Mouse (Mus musculus): ENCODE measurements at regions not wholly inside any gene's neighbourhood (a gene's known extent, or its start where the extent isn't known, plus 50 kb on each side); places are given as distances from the start of the nearest gene placed in this dataset.

GRCm38 (mm10) chr16:29871395-29871794 is 192.8 kb upstream of the Hes1 start:
- Histone ChIP-seq H3ac (ENCODE audit: control insufficient read depth, insufficient read length) (no peak overlapping the region), H3K4me3 (no peak overlapping the region), H3K27me3 (ENCODE audit: control insufficient read depth, insufficient read depth, insufficient read length) (no peaks in the 10 kb centered on the region), H3K4me2 (ENCODE audit: low read depth) (no peak overlapping the region), H3K36me3 (ENCODE audit: control insufficient read depth, insufficient read depth) (no peaks in the 10 kb centered on the region), H3K79me2 (ENCODE audit: control insufficient read depth, insufficient read depth) (no peaks in the 10 kb centered on the region)
- TF ChIP-seq MYOD1 (IDR thresholded peaks at IDR 0.05; ENCODE audit: control insufficient read depth in 1 of 3, insufficient read length in 2 of 3, low read depth in 2 of 3), result no peak
- no peak for TF ChIP-seq TCF12 (IDR thresholded peaks at IDR 0.05; ENCODE audit: insufficient read depth, poor library complexity, severe bottlenecking)
- no peak for TF ChIP-seq E2F4 (IDR thresholded peaks at IDR 0.05; ENCODE audit: insufficient read depth)
- no peak for TF ChIP-seq TCF3 (IDR thresholded peaks at IDR 0.05; ENCODE audit: insufficient read length, low read depth)
- no peak for TF ChIP-seq CEBPB (IDR thresholded peaks at IDR 0.05; ENCODE audit: insufficient read depth, poor library complexity, severe bottlenecking)
- no peak for TF ChIP-seq MAX (IDR thresholded peaks at IDR 0.05; ENCODE audit: low read depth)
- TF ChIP-seq SRF (IDR thresholded peaks at IDR 0.05; ENCODE audit: control insufficient read depth, insufficient read length, low read depth), result no peak
- no peak for TF ChIP-seq POLR2A (IDR thresholded peaks at IDR 0.05; ENCODE audit: insufficient read length, low read depth)
- no peak for TF ChIP-seq MYOG (IDR thresholded peaks at IDR 0.05; ENCODE audit: control insufficient read depth in 1 of 3, insufficient read depth in 1 of 3, insufficient read length in 2 of 3, low read depth in 2 of 3)
- TF ChIP-seq REST (IDR thresholded peaks at IDR 0.05; ENCODE audit: insufficient read depth, insufficient read length), result no peak
- TF ChIP-seq POLR2AphosphoS2 (IDR thresholded peaks at IDR 0.05; ENCODE audit: insufficient read length, low read depth), result no peak
- no peak for TF ChIP-seq USF1 (IDR thresholded peaks at IDR 0.05; ENCODE audit: low read depth)

- H3K36me3 ChIP-seq (ENCODE audit: control insufficient read depth, insufficient read depth), result no peaks in the 10 kb centered on the region
- no peaks in the 10 kb centered on the region for H3K27me3 ChIP-seq (ENCODE audit: control insufficient read depth, insufficient read depth, insufficient read length)
- H3K4me2 ChIP-seq (ENCODE audit: low read depth), result no peak overlapping the region
- TF ChIP-seq CEBPB (IDR thresholded peaks at IDR 0.05; ENCODE audit: insufficient read depth, poor library complexity, severe bottlenecking) (no peak), REST (IDR thresholded peaks at IDR 0.05; ENCODE audit: insufficient read depth, insufficient read length) (no peak), TCF3 (IDR thresholded peaks at IDR 0.05; ENCODE audit: insufficient read length, low read depth) (no peak), MYOG (IDR thresholded peaks at IDR 0.05; ENCODE audit: control insufficient read depth in 1 of 3, insufficient read depth in 1 of 3, insufficient read length in 2 of 3, low read depth in 2 of 3) (no peak), TCF12 (IDR thresholded peaks at IDR 0.05; ENCODE audit: insufficient read depth, poor library complexity, severe bottlenecking) (no peak), POLR2A (IDR thresholded peaks at IDR 0.05; ENCODE audit: insufficient read length, low read depth) (no peak), USF1 (IDR thresholded peaks at IDR 0.05; ENCODE audit: low read depth) (no peak), SRF (IDR thresholded peaks at IDR 0.05; ENCODE audit: control insufficient read depth, insufficient read length, low read depth) (no peak), POLR2AphosphoS2 (IDR thresholded peaks at IDR 0.05; ENCODE audit: insufficient read length, low read depth) (no peak)
- no peak overlapping the region for H3K4me3 ChIP-seq
- no peaks in the 10 kb centered on the region for H3K79me2 ChIP-seq (ENCODE audit: control insufficient read depth, insufficient read depth)
- H3ac ChIP-seq (ENCODE audit: control insufficient read depth, insufficient read length), result no peak overlapping the region
Measured at GRCm38 (mm10) chr16:29876196-29876595, 188.0 kb upstream of the Hes1 start.

- Histone ChIP-seq H3K27me3 (ENCODE audit: control insufficient read depth, insufficient read depth, insufficient read length) (no peaks in the 10 kb centered on the region), H3ac (ENCODE audit: control insufficient read depth, insufficient read length) (no peak overlapping the region), H3K4me3 (no peak overlapping the region), H3K36me3 (ENCODE audit: control insufficient read depth, insufficient read depth) (no peaks in the 10 kb centered on the region), H3K4me2 (ENCODE audit: low read depth) (no peak overlapping the region), H3K79me2 (ENCODE audit: control insufficient read depth, insufficient read depth) (no peaks in the 10 kb centered on the region)
- TF ChIP-seq POLR2A (IDR thresholded peaks at IDR 0.05; ENCODE audit: insufficient read length, low read depth) (no peak), USF1 (IDR thresholded peaks at IDR 0.05; ENCODE audit: low read depth) (no peak), MYOD1 (IDR thresholded peaks at IDR 0.05; ENCODE audit: control insufficient read depth in 1 of 3, insufficient read length in 2 of 3, low read depth in 2 of 3) (peak in 2 of 3 experiments; percentile 46 to 55), CEBPB (IDR thresholded peaks at IDR 0.05; ENCODE audit: insufficient read depth, poor library complexity, severe bottlenecking) (no peak), POLR2AphosphoS2 (IDR thresholded peaks at IDR 0.05; ENCODE audit: insufficient read length, low read depth) (no peak), MYOG (IDR thresholded peaks at IDR 0.05; ENCODE audit: control insufficient read depth in 1 of 3, insufficient read depth in 1 of 3, insufficient read length in 2 of 3, low read depth in 2 of 3) (peak in 1 of 3 experiments; percentile 28), REST (IDR thresholded peaks at IDR 0.05; ENCODE audit: insufficient read depth, insufficient read length) (no peak)
Measured at GRCm38 (mm10) chr16:29877372-29878123, 186.6 kb upstream of the Hes1 start.

DNA sequence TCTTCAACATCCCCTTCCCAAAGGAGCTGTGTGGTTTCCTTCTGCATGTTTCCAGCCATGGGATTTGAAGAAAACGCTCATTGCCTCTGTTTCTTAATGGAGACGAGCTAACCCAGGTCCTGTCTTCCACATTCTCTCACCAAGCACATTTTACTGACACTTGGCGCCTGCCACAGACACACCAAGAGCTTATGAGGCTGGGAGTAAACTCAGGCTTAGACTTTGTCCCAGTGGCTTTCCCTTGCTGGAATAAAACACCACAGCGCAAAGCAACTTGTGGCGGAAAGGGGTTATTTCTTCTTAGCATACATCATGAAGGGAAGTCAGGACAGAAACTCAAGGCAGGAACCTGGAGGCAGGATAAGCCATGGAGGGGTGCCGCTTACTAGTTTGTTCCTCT is 184.5 kb upstream of the Hes1 start:
- no peaks in the 10 kb centered on the region for H3K27me3 ChIP-seq (ENCODE audit: control insufficient read depth, insufficient read depth, insufficient read length)
- H3K79me2 ChIP-seq (ENCODE audit: control insufficient read depth, insufficient read depth), result no peaks in the 10 kb centered on the region
- no peak overlapping the region for H3K4me2 ChIP-seq (ENCODE audit: low read depth)
- H3K4me3 ChIP-seq, result no peak overlapping the region
- TF ChIP-seq MYOD1 (IDR thresholded peaks at IDR 0.05; ENCODE audit: control insufficient read depth in 1 of 3, insufficient read length in 2 of 3, low read depth in 2 of 3) (no peak), POLR2AphosphoS2 (IDR thresholded peaks at IDR 0.05; ENCODE audit: insufficient read length, low read depth) (no peak), REST (IDR thresholded peaks at IDR 0.05; ENCODE audit: insufficient read depth, insufficient read length) (no peak), USF1 (IDR thresholded peaks at IDR 0.05; ENCODE audit: low read depth) (no peak), POLR2A (IDR thresholded peaks at IDR 0.05; ENCODE audit: insufficient read length, low read depth) (no peak), E2F4 (IDR thresholded peaks at IDR 0.05; ENCODE audit: insufficient read depth) (no peak), MAX (IDR thresholded peaks at IDR 0.05; ENCODE audit: low read depth) (no peak), MYOG (IDR thresholded peaks at IDR 0.05; ENCODE audit: control insufficient read depth in 1 of 3, insufficient read depth in 1 of 3, insufficient read length in 2 of 3, low read depth in 2 of 3) (no peak), TCF12 (IDR thresholded peaks at IDR 0.05; ENCODE audit: insufficient read depth, poor library complexity, severe bottlenecking) (no peak), CEBPB (IDR thresholded peaks at IDR 0.05; ENCODE audit: insufficient read depth, poor library complexity, severe bottlenecking) (no peak), SRF (IDR thresholded peaks at IDR 0.05; ENCODE audit: control insufficient read depth, insufficient read length, low read depth) (no peak), TCF3 (IDR thresholded peaks at IDR 0.05; ENCODE audit: insufficient read length, low read depth) (no peak)
- no peaks in the 10 kb centered on the region for H3K36me3 ChIP-seq (ENCODE audit: control insufficient read depth, insufficient read depth)
- no peak overlapping the region for H3ac ChIP-seq (ENCODE audit: control insufficient read depth, insufficient read length)
